Mouse (Mus musculus) CD4-positive, CD25-positive, alpha-beta regulatory T cell, adult 2 months (primary cell): ENCODE results near the gene Zfp945.
"Not testable (repeated sequence)": the region's sequence is repeated elsewhere in the genome, so short reads cannot be mapped to it uniquely, and the experiment has no call there.

Experiments used
- DNase-seq: peaks from one replicate; pipeline ENCODE4 v3.0.0-alpha.2; 2012; ENCODE audit warnings: low read depth, low spot score

Gene Zfp945

GRCm38 (mm10) chr17:22866845-22867481 is at the start of gene Zfp945:
Gene Zfp945, minus strand, starts transcription at chr17:22867134.
- peak; percentile 66 for DNase-seq

- DNase-seq: no peak
Measured at GRCm38 (mm10) chr17:22888302-22888701, 21.4 kb upstream of the Zfp945 start.

- DNase-seq: no peak
Measured at GRCm38 (mm10) chr17:22884059-22884698, 17.2 kb upstream of the Zfp945 start.

GRCm38 (mm10) chr17:22877427-22878307 is 10.7 kb upstream of the Zfp945 start:
- no peak for DNase-seq

GRCm38 (mm10) chr17:22876316-22876715 is 9.4 kb upstream of the Zfp945 start:
- DNase-seq: peak; percentile 57

GRCm38 (mm10) chr17:22875549-22875948 is 8.6 kb upstream of the Zfp945 start:
- DNase-seq: not testable (repeated sequence)

- DNase-seq: peak; percentile 62
Measured at GRCm38 (mm10) chr17:22866421-22866844, 501 bp downstream of the Zfp945 start.

- no peak for DNase-seq
Measured at GRCm38 (mm10) chr17:22821166-22821565, 45.8 kb downstream of the Zfp945 start.

GRCm38 (mm10) chr17:22818199-22818595 is 48.7 kb downstream of the Zfp945 start:
- DNase-seq: no peak

GRCm38 (mm10) chr17:22817471-22818198 is 49.3 kb downstream of the Zfp945 start:
- DNase-seq: peak; percentile 62

- DNase-seq: peak; percentile 49
Measured at GRCm38 (mm10) chr17:22799707-22800106, 67.2 kb downstream of the Zfp945 start.
